Mouse (Mus musculus) liver, embryonic 11.5 days (tissue): Measurements from ENCODE around the gene Pdpk1. TPM values are rescaled to one million over a fixed set of nuclear protein-coding genes. Genes with fewer than 3 reads are reported as not detected.

ENCODE experiments used
- ATAC-seq: fragments of 200-750 bp; cut with Nextera tagmentation; replicated peaks from 2 replicates; pipeline ENCODE4 v1.8.0; 2017; ENCODE audit warnings: moderate number of reproducible peaks, mild to moderate bottlenecking, moderate TSS enrichment, moderate library complexity; ENCODE audit not compliant: low FRiP score
- DNase-seq: peaks from one replicate; pipeline ENCODE4 v3.0.0-alpha.2; 2017; ENCODE audit warnings: low spot score
- H3K27ac ChIP-seq: fragments of 300-500 bp; sonication (generic); 2 replicates; pipeline ENCODE4 v1.5.1; 2014; ENCODE audit warnings: mild to moderate bottlenecking, low read depth, low read length, control low read depth
- H3K27me3 ChIP-seq: fragments of 300-500 bp; sonication (generic); replicated peaks from 2 replicates; pipeline ENCODE4 v1.6.1; 2014; ENCODE audit warnings: low read length, mixed read lengths; ENCODE audit not compliant: control insufficient read depth, insufficient read depth
- H3K36me3 ChIP-seq: fragments of 300-500 bp; sonication (generic); 2 replicates; pipeline ENCODE4 v1.6.1; 2014; ENCODE audit warnings: mild to moderate bottlenecking, low read length, moderate library complexity, mixed read lengths; ENCODE audit not compliant: control insufficient read depth, insufficient read depth
- H3K4me1 ChIP-seq: fragments of 300-500 bp; sonication (generic); replicated peaks from 2 replicates; pipeline ENCODE4 v1.6.1; 2014; ENCODE audit warnings: low read length, mixed read lengths; ENCODE audit not compliant: control insufficient read depth, insufficient read depth
- H3K4me2 ChIP-seq: fragments of 300-500 bp; sonication (generic); 2 replicates; pipeline ENCODE4 v1.6.1; 2014; ENCODE audit warnings: mild to moderate bottlenecking, control low read depth, moderate library complexity
- H3K4me3 ChIP-seq: fragments of 300-500 bp; sonication (generic); 2 replicates; pipeline ENCODE4 v1.5.1; 2014; ENCODE audit warnings: low read depth, low read length, control low read depth
- H3K9ac ChIP-seq: fragments of 300-500 bp; sonication (generic); 2 replicates; pipeline ENCODE4 v1.6.1; 2014; ENCODE audit warnings: low read depth, low read length, control low read depth
- H3K9me3 ChIP-seq: fragments of 300-500 bp; sonication (generic); 2 replicates; pipeline ENCODE4 v1.6.1; 2016; ENCODE audit warnings: low read length, inconsistent platforms, mixed read lengths; ENCODE audit not compliant: control insufficient read depth
- WGBS: fragments of 180-500 bp; shearing (Covaris S2); extraction: QIAGEN DNeasy Blood & Tissue Kit; methylation state at CpG from one replicate; pipeline ENCODE4 v1.1.7; 2014; 5-methylcytosine and 5-hydroxymethylcytosine counted together
- polyA plus RNA-seq: library from polyadenylated mRNA; unstranded; fragments of >200 nt; fragmentation: Nextera tagmentation; extraction: Ambion mirVana; gene quantifications from 2 replicates; pipeline ENCODE4 v1.2.1, GENCODE M21; 2014

Pdpk1 gene
- polyA plus RNA-seq, 1 experiment from 2014 or later: 31.8 TPM

DNA sequence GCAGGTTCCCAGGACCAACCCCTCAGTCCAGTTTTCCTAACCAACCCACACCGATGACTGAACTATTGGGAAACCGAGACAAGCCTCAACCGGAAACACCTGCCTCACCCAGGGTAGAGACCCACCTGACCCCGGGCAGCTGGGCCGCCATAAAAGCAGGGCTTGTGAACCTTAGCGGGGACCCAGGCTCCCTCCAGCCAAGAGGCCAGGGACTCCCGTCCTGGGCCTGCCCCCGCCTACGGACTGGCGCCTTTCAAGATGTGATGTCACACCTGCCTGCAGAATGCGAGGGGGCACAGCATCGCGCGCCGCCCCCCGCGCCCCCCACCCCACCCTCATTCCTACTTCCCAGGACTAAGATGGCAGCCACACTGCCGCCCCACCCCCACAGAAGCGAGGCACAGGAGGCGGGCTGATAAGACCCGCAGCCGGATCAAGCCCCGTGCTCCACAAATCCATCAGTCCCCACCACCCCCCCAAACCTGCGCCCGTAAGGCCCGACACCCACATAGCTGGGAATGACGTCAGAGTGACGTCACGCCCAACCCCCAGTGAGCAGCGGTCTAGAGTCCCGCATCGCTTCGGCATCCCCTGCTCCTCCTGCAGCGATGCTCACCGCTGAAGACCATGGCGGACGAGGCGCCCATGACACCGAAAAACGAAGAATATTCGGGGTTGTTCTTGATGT, 18.0 kb upstream of the Pdpk1 start:
- H3K4me1 ChIP-seq: peaks cover 20% of the 10 kb centered on the region

DNA sequence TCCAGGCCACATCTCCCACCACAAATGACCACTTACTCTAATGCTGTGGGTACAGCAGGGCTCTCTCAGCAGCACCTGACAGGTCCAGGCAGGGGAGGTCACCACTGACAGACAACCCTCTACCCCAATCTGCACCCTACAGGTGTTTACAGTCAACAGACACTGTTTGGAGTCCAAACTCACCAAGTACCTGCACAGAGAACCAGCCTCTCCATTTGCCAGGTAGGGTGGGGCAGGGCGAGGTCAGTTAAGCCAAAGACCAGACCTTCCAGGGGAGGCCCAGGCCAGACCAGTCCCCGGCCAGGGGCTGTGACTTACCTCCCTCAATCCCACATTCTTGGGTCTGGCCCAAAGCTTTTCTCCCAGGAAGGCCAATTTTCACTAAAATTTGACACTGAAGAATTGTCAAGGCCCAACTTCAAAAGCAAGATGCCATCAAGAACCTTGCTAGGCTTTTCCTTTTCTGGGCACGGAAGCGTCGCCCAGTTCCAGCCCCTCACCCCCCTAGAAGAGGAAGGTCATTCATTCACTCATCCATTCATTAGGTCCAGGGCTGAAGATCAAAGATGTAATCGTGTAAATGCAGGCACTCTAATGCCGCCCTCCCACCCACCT, 17.3 kb upstream of the Pdpk1 start:
- 51% methylated on average over 7 of the region's 7 CpGs for WGBS
- Histone ChIP-seq H3K36me3 (peaks cover 23% of the 10 kb centered on the region; the same call in 1 of the 2 replicates), H3K4me3 (peak overlapping the region; percentile 82), H3K4me1 (peaks cover 20% of the 10 kb centered on the region), H3K9ac (peak overlapping the region; percentile 91), H3K27ac (peak overlapping the region; percentile 94; the same call in 1 of the 2 replicates), H3K27me3 (no peaks in the 10 kb centered on the region), H3K9me3 (no peaks in the 10 kb centered on the region), H3K4me2 (peak overlapping the region; percentile 76)
- ATAC-seq (no peak), DNase-seq (no peak)

More for the DNA sequence above, 18.0 kb upstream of the Pdpk1 start:
- H3K27ac ChIP-seq: peak overlapping the region; percentile 94
- peaks cover 23% of the 10 kb centered on the region; the same call in 1 of the 2 replicates for H3K36me3 ChIP-seq
- H3K27me3 ChIP-seq: no peaks in the 10 kb centered on the region
- H3K4me2 ChIP-seq: peak overlapping the region; percentile 76
- ATAC-seq (peak; percentile 61), DNase-seq (peak; percentile 76)
- H3K9me3 ChIP-seq: no peaks in the 10 kb centered on the region
- H3K4me3 ChIP-seq: peak overlapping the region; percentile 82
- WGBS: under 1% methylated on average over 40 of the region's 41 CpGs
- peak overlapping the region; percentile 91 for H3K9ac ChIP-seq

DNA sequence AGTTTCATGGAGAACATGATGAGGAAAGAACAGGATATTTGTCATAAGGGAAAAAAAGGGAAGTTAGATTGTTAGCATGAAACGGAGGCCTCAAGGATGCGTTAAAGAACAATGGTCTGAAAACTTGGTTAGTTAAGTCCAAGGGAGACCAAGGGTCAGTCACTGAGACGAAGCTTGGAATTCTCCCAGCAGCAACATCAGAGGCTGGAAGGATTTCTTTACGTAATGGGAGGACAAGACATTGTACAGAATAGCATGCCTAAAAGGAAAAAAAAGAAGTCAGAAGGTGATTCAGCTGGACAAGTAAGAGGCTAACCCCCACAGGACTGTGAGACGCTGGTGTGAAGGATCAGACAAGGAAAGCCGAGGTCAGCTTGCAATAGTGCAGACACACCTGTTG, 16.4 kb upstream of the Pdpk1 start:
- no peak for DNase-seq
- peaks cover 23% of the 10 kb centered on the region; the same call in 1 of the 2 replicates for H3K36me3 ChIP-seq
- no peak for ATAC-seq
- H3K27me3 ChIP-seq: no peaks in the 10 kb centered on the region
- H3K4me1 ChIP-seq: peaks cover 26% of the 10 kb centered on the region
- H3K9me3 ChIP-seq: no peaks in the 10 kb centered on the region
- peak overlapping the region; percentile 82; the same call in 1 of the 2 replicates for H3K4me3 ChIP-seq
- WGBS: 77% methylated on average over 6 of the region's 6 CpGs
- H3K27ac ChIP-seq: no peak overlapping the region; the same call in 1 of the 2 replicates
- H3K4me2 ChIP-seq: peak overlapping the region; percentile 76
- 0 out of 2 replicates have a peak overlapping the region, but pooled peaks have one; percentile 91 for H3K9ac ChIP-seq

DNA sequence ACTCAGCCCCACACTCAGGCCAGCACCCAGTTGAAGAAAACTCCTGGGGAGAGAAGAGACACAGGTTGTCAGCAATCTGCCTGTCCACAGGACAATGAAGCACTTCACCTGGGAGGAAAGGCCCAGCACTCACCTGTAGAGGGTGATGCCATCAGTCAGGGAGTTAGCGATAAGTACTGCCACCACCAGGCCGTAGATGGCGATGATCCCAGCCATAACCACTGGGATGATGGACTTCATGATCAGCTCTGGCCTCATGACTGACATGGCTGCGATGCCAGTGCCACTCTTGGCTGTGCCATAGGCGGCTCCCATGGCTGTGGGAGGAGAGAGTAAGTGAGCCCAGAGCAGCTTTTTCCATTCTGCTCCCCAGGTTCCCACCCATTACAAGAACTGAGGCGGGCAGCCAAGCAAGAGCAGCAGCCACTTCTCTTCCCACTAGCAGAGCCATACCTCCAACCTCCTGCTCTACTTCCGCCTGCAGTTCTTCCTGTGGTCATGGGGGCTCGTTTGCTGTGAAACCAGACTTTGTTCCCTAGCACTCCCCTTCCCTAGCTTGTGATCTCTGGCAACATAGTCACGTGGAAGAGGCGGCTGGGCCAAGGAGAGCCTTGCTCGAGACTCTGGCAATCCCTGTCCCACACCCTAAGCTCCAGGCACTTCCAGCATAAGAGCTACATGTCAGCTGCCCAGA, 14.0 kb upstream of the Pdpk1 start:
- Histone ChIP-seq H3K9ac (no peak overlapping the region), H3K4me1 (peaks cover 18% of the 10 kb centered on the region), H3K27ac (no peak overlapping the region; the same call in 1 of the 2 replicates)

DNA sequence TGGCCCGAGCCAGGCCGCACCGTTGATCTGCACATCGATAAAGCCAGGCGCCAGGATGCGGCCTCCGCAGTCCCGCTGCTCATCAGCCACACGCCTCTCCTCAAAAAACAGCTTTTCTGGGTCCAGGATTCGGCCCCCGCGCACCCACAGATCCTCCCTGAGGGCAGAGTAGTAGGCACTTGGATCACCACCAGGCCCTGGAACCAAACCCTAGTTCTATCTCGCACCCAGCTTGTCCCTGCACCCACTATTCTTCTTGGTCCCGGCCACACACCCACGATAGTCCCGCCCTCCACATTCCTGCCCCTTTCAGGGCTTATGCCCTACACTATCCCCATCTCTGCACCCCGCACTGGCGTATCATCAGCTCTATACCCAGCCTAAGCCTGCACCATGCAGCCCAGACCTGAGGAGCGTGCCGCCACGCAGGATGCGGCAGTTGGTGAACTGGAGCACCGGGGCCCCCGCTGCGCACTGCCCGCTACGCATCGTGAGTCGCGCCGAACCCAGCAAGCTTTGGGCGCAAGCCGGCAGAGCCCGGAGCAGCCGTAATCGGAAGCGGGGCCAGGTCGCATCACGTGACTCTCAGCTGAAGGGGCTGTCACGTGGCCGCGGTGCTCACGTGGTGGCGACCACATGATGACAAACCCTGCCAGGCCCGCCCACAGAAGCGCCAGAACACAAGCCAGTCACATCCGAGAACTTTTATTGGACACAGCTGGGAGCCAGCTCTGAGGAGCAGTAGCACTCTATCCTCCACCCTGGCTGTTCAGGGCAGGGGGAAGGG, 12.6 kb upstream of the Pdpk1 start, which contains the start of gene Amdhd2:
Gene Amdhd2, minus strand, starts transcription at position 591 of the 787 bp plus-strand sequence.
- H3K27ac ChIP-seq: peak within 1 kb of the TSS; percentile 92
- peaks cover 23% of the 10 kb centered on the region; the same call in 1 of the 2 replicates for H3K36me3 ChIP-seq
- under 1% methylated on average over 47 of the region's 47 CpGs for WGBS
- peak within 1 kb of the TSS; percentile 99 for H3K4me2 ChIP-seq
- peak; percentile 98 for DNase-seq
- H3K27me3 ChIP-seq: no peaks in the 10 kb centered on the region
- H3K4me3 ChIP-seq: peak within 1 kb of the TSS; percentile 74
- peak within 1 kb of the TSS; percentile 85 for H3K9ac ChIP-seq
- H3K9me3 ChIP-seq: no peaks in the 10 kb centered on the region
- peak; percentile 87 for ATAC-seq
- peaks cover 18% of the 10 kb centered on the region for H3K4me1 ChIP-seq

More for the DNA sequence above, 14.0 kb upstream of the Pdpk1 start:
- Histone ChIP-seq H3K4me2 (no peak overlapping the region), H3K4me3 (no peak overlapping the region), H3K27me3 (no peaks in the 10 kb centered on the region), H3K36me3 (peaks cover 23% of the 10 kb centered on the region; the same call in 1 of the 2 replicates), H3K9me3 (no peaks in the 10 kb centered on the region)
- 72% methylated on average over 11 of the region's 11 CpGs for WGBS
- ATAC-seq (no peak), DNase-seq (no peak)

DNA sequence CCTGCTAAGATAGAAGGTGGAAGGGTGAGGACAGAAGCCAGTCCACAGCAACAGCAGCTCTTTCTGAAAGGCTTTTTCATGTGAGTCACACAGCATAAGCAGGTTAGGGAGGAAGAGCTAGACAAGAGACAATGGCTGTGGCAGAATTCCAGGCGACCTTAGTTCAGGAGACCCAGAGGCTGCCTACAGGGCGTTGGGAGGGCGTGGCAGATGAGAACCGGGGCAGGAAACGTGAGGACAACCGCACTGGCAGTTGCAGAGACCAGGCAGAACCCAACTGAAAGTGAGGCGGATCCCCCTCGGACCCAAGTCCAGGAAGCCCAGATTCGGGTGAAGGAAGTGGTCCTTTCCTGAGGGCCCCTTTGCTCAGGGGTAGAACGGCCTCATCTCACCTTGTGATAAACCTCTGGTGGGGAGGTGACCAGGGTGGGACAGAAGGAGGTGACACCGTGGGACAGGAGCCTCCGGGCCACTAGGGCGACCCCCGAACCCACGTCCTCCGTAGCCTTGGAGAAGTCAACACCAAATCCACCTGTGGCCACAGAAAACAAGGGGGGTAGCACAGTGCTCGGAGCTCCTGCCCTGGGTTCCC, 12.0 kb upstream of the Pdpk1 start:
- Histone ChIP-seq H3K27me3 (no peaks in the 10 kb centered on the region), H3K4me1 (peaks cover 12% of the 10 kb centered on the region), H3K4me3 (peak overlapping the region; percentile 74), H3K9ac (peak overlapping the region; percentile 85), H3K36me3 (peaks cover 23% of the 10 kb centered on the region; the same call in 1 of the 2 replicates), H3K27ac (peak overlapping the region; percentile 92), H3K4me2 (peak overlapping the region; percentile 99), H3K9me3 (no peaks in the 10 kb centered on the region)
- DNase-seq (no peak), ATAC-seq (peak; percentile 10; the same call in 1 of the 2 replicates)
- 11% methylated on average over 17 of the region's 17 CpGs for WGBS

DNA sequence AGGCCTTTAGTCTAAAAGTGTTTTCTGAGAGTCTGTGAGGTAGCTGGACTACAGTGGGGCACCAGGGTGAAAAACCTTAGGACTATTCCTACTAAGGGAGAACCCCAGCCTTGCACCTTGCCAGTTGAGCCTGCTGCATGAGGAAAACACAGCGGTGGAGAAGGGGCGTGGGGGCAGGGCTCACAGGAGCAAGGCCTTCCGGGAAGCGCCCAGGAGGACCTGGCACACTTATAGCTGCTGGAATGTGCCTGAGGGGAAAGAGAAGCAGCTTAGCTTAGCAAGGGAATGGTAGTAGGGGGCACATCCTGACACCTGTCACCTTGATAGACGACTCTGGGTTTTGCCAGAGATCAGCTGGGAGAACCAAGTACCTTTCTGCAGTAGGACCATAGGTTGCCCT, 10.7 kb upstream of the Pdpk1 start:
- 82% methylated on average over 5 of the region's 5 CpGs for WGBS
- DNase-seq (no peak), ATAC-seq (no peak)
- H3K36me3 ChIP-seq: peaks cover 14% of the 10 kb centered on the region; the same call in 1 of the 2 replicates
- no peaks in the 10 kb centered on the region for H3K9me3 ChIP-seq
- H3K4me1 ChIP-seq: peaks cover 6% of the 10 kb centered on the region
- no peak overlapping the region; the same call in 1 of the 2 replicates for H3K4me2 ChIP-seq
- H3K9ac ChIP-seq: no peak overlapping the region
- no peak overlapping the region for H3K27ac ChIP-seq
- H3K4me3 ChIP-seq: no peak overlapping the region
- H3K27me3 ChIP-seq: no peaks in the 10 kb centered on the region
